Mouse (Mus musculus): Measurements from ENCODE around the gene Bbx.

The Bbx gene

GRCm38 (mm10) chr16:50399775-50400174 is 32.4 kb downstream of the Bbx start:
- in situ Hi-C loops (cut with MboI): loop anchor here (25.0 kb wide), 1 partner anchor 1412 kb away; the partner anchor contains the start of genes Cip2a and Dzip3

GRCm38 (mm10) chr16:50398564-50398963 is 33.6 kb downstream of the Bbx start:
- in situ Hi-C loops (cut with MboI): no loop called here

GRCm38 (mm10) chr16:50395928-50396612 is 36.1 kb downstream of the Bbx start:
- in situ Hi-C loops (cut with MboI): no loop called here

- in situ Hi-C loops (cut with MboI): no loop called here
Measured at GRCm38 (mm10) chr16:50388499-50388898, 43.7 kb downstream of the Bbx start.

- in situ Hi-C loops (cut with MboI): no loop called here
Measured at GRCm38 (mm10) chr16:50383541-50383940, 48.6 kb downstream of the Bbx start.

GRCm38 (mm10) chr16:50381351-50381746 is 50.8 kb downstream of the Bbx start:
- in situ Hi-C loops (cut with MboI): no loop called here

- in situ Hi-C loops (cut with MboI): no loop called here
Measured at GRCm38 (mm10) chr16:50380682-50381350, 51.4 kb downstream of the Bbx start.

- in situ Hi-C loops (cut with MboI): no loop called here
Measured at GRCm38 (mm10) chr16:50380232-50380631, 52.0 kb downstream of the Bbx start.

GRCm38 (mm10) chr16:50374611-50375010 is 57.6 kb downstream of the Bbx start:
- in situ Hi-C loops (cut with MboI): loop anchor here (10.0 kb wide), 1 partner anchor 360 kb away; no protein-coding TSS in a partner anchor

GRCm38 (mm10) chr16:50373685-50374084 is 58.5 kb downstream of the Bbx start:
- in situ Hi-C loops (cut with MboI): loop anchor here (10.0 kb wide), 1 partner anchor 361 kb away; no protein-coding TSS in a partner anchor

- in situ Hi-C loops (cut with MboI): loop anchor here (10.0 kb wide), 1 partner anchor 362 kb away; no protein-coding TSS in a partner anchor
Measured at GRCm38 (mm10) chr16:50372543-50372942, 59.6 kb downstream of the Bbx start.

- in situ Hi-C loops (cut with MboI): loop anchor here (10.0 kb wide), 1 partner anchor 363 kb away; no protein-coding TSS in a partner anchor
Measured at GRCm38 (mm10) chr16:50371460-50371859, 60.7 kb downstream of the Bbx start.

GRCm38 (mm10) chr16:50370423-50370822 is 61.8 kb downstream of the Bbx start:
- in situ Hi-C loops (cut with MboI): loop anchor here (10.0 kb wide), 1 partner anchor 364 kb away; no protein-coding TSS in a partner anchor

GRCm38 (mm10) chr16:50366556-50366955 is 65.6 kb downstream of the Bbx start:
- in situ Hi-C loops (cut with MboI): no loop called here

GRCm38 (mm10) chr16:50364189-50365059 is 67.8 kb downstream of the Bbx start:
- in situ Hi-C loops (cut with MboI): no loop called here

GRCm38 (mm10) chr16:50363443-50364188 is 68.6 kb downstream of the Bbx start:
- in situ Hi-C loops (cut with MboI): no loop called here

- in situ Hi-C loops (cut with MboI): no loop called here
Measured at GRCm38 (mm10) chr16:50360631-50361030, 71.6 kb downstream of the Bbx start.

GRCm38 (mm10) chr16:50329684-50330083 is 102.5 kb downstream of the Bbx start:
- in situ Hi-C loops (cut with MboI): no loop called here

GRCm38 (mm10) chr16:50324746-50325145 is 107.4 kb downstream of the Bbx start:
- in situ Hi-C loops (cut with MboI): no loop called here

- in situ Hi-C loops (cut with MboI): no loop called here
Measured at GRCm38 (mm10) chr16:50324292-50324691, 107.9 kb downstream of the Bbx start.

- in situ Hi-C loops (cut with MboI): no loop called here
Measured at GRCm38 (mm10) chr16:50321368-50321767, 110.8 kb downstream of the Bbx start.
